Mouse (Mus musculus) thymus, postnatal 4 days (tissue): ENCODE measurements around the gene Ap2b1.
"Not testable (repeated sequence)": the region's sequence is repeated elsewhere in the genome, so short reads cannot be mapped to it uniquely, and the experiment has no call there.

ENCODE experiments used
- DNase-seq: peaks from one replicate; pipeline ENCODE4 v3.0.0; 2021

Ap2b1 gene

DNA sequence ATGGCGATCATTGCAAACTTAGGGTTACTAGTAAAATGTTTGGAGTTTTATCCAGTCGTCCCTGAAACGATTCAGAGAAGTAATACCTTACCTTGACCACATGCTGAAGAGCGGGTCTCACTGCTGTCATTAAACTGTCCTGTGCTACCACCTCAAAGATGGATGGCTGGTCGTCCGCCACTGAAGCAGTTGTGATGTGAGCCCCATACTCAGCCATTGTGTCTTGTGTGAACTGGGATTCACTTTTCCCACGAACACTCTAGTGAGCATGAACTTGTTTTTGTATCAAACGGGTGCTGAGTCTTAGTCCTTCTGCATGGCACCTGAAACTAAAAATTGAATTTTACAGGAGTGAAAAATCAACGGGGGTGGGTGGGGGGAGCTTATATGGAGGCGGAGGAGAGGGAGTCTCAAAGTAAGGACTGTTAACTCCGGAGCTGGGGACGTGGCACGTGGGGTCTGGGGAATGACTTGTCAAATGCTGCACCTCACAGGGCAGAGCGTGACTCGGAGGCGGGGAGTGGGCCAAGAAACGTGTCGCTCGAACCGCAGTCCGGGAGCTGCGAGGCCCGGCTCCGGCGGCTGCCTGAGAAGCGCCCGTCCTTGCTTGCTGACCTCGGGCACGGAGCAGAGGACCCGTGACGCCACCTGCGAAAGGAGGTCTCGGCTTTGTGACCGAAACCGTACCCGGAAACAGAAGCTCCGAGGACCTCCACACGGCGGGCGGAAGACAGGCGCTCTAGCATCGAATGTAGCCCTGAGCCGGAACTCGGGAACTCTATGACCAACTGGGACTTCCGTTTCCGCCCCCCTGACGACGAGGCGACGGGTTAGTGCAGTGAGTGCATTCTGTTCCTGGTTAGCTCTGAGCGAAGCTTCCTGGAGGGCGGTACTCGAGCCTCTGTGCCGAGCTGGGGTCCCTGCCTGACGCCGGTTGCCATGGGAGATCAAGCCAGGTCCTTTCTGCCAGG is at the start of gene Ap2b1:
Ap2b1 (plus strand) TSS at position 800 of the 971 bp plus-strand sequence.
- DNase-seq, result peak; percentile 91

DNA sequence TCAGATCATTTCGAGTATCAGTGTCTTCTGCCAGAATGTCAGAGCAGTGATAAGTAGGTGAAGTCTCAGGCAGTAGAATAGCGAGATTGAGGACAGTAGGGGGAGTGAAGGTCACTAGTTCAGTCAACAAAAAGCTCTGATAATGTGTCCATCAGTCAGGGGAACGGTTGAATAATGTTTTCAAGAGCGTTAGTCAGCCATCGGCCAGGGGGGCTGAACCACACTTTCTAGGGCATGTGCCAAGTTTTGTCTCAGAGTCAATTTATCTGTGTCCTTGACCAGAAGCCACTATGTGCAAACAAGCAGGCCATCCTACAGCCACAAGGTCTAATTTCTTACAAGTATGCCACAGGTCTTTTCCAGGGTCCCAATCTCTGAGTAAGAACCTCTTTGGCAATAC is 41.6 kb upstream of the Ap2b1 start:
- DNase-seq, result not testable (repeated sequence)

GRCm38 (mm10) chr11:83262673-83263072 is 36.2 kb upstream of the Ap2b1 start:
- no peak for DNase-seq

DNA sequence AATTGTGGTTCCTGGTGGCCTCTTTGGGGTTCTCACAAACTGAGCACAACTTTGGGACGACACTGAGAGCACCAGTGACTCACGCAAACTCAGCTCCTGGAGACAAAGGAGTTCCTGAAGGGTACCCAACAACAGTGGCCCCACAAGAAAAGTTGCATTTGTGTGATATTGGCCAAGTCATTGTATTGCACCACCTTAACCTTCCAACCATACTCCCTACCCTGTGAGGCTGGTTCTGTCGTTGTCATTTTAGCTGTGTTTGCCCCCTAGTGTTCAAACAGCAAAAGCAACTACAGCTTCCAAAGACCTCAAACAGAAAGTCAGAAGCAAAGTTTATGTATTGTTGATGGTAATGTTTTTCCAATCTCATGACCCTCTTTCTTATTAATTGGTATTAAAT is 35.7 kb upstream of the Ap2b1 start:
- DNase-seq, result peak; percentile 34

- DNase-seq, result no peak
These were observed 28.0 kb upstream of the Ap2b1 start for GRCm38 (mm10) chr11:83270842-83271150.

GRCm38 (mm10) chr11:83271151-83271950 is 27.5 kb upstream of the Ap2b1 start:
- peak; percentile 89 for DNase-seq

DNA sequence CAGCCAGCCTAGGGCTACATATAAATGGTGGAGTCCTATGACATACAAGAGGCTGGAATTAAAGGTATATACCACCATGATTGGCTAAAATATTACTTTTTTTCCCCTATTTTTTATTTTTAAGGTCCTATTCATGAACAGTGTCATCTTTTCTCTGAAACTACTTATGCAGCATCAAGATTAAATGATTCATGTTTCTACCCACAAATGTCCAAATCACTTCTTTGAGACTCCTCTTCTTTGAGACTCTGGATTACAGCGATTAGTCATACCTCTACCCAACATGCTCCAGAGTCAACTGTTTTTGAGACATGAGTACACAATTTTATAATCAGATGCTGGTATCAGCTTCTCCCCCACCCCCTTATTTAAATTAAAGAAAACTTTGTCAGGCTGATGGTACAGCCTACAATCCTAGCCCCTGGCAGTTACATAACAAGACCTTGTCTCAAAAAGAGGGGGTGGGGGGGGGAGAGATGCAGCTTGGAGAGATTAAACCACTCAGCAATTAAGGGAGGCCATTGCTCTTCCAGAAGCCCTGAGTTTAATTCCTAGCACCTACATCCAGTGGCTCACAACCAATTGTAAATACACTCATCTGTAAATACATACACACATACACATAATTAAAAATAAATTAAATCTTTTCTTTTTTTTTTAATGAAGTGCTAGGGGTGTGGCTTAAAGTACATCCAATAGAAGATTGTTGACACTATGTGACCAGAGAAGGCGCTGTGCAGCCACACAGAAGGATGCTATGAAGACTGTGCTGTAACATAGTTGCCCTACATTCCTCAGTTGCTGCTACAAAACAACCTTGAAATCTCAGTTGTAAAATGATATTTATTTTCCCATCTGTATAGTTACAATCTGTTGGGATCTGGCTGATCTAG is 26.6 kb upstream of the Ap2b1 start:
- DNase-seq, result peak; percentile 69

DNA sequence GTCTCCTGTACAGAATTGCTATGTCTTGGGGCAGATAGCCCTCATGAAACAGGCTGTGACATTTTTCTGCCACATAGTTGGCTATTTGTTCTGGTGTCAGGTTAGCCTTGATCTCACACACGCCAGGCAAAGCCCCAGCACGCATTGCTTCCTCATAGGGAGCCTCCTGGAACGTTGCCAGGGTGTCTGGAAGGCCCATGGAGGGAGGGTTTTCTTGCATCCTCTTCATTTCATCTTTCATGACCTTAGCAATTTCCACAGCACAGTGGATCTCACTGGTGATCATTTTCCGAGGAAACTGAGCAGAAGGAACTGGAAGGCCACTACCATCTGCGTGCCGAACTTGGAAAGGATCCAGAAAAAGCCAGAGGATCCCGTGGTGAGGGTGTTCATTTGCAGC is 22.6 kb upstream of the Ap2b1 start:
- no peak for DNase-seq

GRCm38 (mm10) chr11:83279024-83279423 is 19.8 kb upstream of the Ap2b1 start:
- no peak for DNase-seq

DNA sequence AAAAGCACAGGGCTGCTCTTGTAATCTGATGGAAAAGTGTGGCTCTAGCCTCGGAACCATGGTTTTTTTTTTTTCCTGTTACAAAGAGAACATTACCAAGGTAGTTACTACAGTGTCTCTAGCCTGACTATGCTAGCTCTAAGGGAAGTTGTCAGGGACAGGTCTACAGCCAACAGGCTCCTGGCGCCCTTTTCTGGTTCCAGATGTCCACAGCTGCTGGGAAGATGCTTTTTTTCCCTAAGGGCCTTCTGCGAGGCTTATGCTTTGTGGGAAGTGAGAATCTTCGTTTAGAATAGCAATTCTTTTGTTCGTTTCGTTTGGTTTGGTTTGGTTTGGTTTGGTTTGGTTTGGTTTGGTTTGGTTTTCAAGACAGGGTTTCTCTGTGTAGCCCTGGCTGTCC is 19.1 kb upstream of the Ap2b1 start:
- DNase-seq, result no peak

- DNase-seq, result no peak
These were observed 16.7 kb upstream of the Ap2b1 start for GRCm38 (mm10) chr11:83282084-83282483.

DNA sequence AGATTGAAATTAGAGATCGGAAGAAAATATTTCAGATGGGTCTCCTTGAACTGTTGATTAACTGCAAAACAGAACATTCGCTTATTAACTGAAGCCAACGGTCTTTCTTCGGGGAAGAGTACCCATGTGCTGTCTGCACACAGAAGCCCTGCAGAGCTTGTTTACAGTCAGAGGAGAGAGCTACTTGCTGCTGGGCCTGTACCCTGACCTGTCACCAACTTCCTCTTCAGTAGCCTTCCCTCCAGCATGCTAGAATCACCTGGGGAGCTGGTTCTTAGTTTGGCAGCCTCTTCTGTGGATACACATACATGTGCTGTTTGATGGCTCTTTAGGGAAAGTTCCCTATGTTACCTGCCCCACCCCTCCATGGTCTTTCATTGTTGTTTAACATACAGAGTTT is 13.2 kb upstream of the Ap2b1 start:
- no peak for DNase-seq

GRCm38 (mm10) chr11:83286566-83286965 is 12.3 kb upstream of the Ap2b1 start, which contains the start of gene Slfn14:
Gene Slfn14 (minus strand): TSS chr11:83286726.
- DNase-seq, result no peak

- DNase-seq, result no peak
These were observed 9.8 kb upstream of the Ap2b1 start for GRCm38 (mm10) chr11:83289036-83289435.

- DNase-seq, result no peak
These were observed 9.2 kb upstream of the Ap2b1 start for GRCm38 (mm10) chr11:83289633-83290032.

- DNase-seq, result peak; percentile 90
These were observed 7.2 kb upstream of the Ap2b1 start for GRCm38 (mm10) chr11:83291375-83292250.

DNA sequence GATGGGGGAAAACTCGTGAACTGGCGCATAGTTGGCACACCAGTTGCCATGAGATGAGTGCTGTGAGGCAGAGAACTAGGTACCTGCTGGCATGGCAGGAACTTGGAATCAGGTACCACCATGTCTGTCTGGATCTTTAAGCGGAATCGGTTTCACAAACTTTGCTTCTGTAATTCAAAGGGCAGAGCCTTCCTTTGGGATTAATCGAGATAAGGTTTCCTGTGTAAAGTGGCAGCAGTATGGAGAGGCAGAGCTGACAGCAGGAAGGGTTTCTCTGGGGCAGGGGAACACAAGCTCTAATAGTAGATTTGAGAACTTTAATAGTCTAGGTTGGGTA is 6.6 kb upstream of the Ap2b1 start:
- DNase-seq, result no peak

- no peak for DNase-seq
These were observed 5.6 kb upstream of the Ap2b1 start for GRCm38 (mm10) chr11:83293182-83293581.

- DNase-seq, result no peak
These were observed 4.7 kb upstream of the Ap2b1 start for GRCm38 (mm10) chr11:83294133-83294532.

GRCm38 (mm10) chr11:83297816-83298215 is 1.0 kb upstream of the Ap2b1 start:
- DNase-seq, result peak; percentile 42

DNA sequence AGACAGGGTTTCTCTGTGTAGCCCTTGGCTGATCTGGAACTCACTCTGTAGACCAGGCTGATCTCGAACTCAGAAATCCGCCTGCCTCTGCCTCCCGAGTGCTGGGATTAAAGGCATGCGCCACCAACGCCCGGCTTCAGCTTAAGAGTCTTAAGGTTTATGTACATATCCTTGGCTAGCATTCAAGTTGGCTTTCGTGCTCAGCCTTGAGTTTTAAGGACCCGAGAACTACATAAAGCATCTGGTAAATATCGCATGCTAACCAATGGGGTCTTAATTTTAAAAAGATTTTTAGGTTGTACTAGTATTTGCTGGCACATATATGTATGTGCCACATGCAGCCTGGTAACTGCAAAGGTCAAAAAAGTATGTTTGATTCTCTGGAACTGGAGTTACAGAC is 900 bp downstream of the Ap2b1 start:
- DNase-seq, result no peak

DNA sequence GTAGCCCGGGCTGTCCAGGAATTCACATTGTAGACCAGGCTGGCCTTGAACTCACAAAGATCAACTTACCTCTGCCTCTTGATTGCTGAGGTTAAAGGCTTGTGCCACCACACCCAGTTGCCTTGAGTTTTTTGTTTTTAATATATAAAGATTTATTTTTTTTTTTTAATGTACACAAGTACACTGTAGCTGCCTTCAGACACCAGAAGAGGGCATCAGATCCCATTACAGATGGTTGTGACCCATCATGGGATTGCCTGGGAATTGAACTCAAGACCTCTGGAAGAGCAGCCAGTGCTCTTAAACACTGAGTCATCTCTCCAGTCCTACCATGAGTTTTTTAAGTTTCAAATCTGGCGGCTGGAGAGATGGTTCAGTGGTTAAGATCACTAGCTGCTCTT is 2.6 kb downstream of the Ap2b1 start:
- no peak for DNase-seq
